Mouse (Mus musculus) layer of hippocampus, adult 9-11 months (tissue): ENCODE data around the gene Eml4.

Experiments used
- DNase-seq: peaks from one replicate; pipeline ENCODE4 v3.0.0; 2022

Gene Eml4

GRCm38 (mm10) chr17:83514213-83514701 is 163.5 kb downstream of the Eml4 start:
- peak; percentile 92 for DNase-seq

GRCm38 (mm10) chr17:83517280-83518015 is 166.7 kb downstream of the Eml4 start, which contains the start of gene Cox7a2l:
TSS of gene Cox7a2l (minus strand) at chr17:83517330.
- peak; percentile 76 for DNase-seq

GRCm38 (mm10) chr17:83521881-83522280 is 171.2 kb downstream of the Eml4 start:
- no peak for DNase-seq

- no peak for DNase-seq
These were observed 172.1 kb downstream of the Eml4 start for GRCm38 (mm10) chr17:83522590-83523379.

- DNase-seq = peak; percentile 47
These were observed 174.0 kb downstream of the Eml4 start for GRCm38 (mm10) chr17:83524753-83525152.

- no peak for DNase-seq
These were observed 174.9 kb downstream of the Eml4 start for GRCm38 (mm10) chr17:83525596-83525995.

GRCm38 (mm10) chr17:83526091-83526561 is 175.4 kb downstream of the Eml4 start:
- DNase-seq = no peak

- DNase-seq = no peak
These were observed 176.1 kb downstream of the Eml4 start for GRCm38 (mm10) chr17:83526624-83527532.

- DNase-seq = no peak
These were observed 177.1 kb downstream of the Eml4 start for GRCm38 (mm10) chr17:83527651-83528381.
